7 mouse cellular contexts compared by ENCODE assay signal in the genomic region with DNA sequence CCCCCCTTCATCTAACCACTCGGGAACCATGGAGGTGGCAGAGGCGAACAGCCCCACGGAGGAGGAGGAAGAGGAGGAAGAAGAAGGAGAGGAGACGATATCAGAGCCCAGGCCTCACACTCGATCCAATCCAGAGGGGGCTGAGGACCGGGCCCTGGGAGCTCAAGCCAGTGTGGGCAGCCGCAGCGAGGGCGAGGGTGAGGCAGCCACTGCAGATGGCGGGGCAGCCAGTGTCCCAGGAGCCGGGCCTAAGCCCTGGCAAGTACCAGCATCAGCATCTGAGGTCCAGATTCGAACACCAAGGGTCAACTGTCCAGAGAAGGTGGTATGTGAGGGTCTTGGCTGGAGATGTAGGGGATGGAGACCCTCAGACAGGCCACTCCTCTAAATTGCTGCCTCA. TPM values are rescaled to one million over a fixed set of nuclear protein-coding genes. Genes with fewer than 3 reads are reported as not detected.
DNase-seq lines count a peak whose midpoint lies in the region; ATAC-seq and TF ChIP-seq lines count a peak whose summit lies in the region.

No protein-coding gene starts in this region.

- TF ChIP-seq CTCF in lung, embryonic 14.5 days (IDR thresholded peaks at IDR 0.05; ENCODE audit: low read depth), result no peak
- no peak for TF ChIP-seq CTCF in embryonic fibroblast, embryonic 13.5 days (IDR thresholded peaks at IDR 0.05; ENCODE audit: borderline replicate concordance, insufficient read depth, low read length)

- H3K79me2 ChIP-seq in myocyte (ENCODE audit: control insufficient read depth, insufficient read depth), result peaks cover 16% of the 10 kb centered on the region

- peaks cover 7% of the 10 kb centered on the region for H3K4me1 ChIP-seq in lung, embryonic 14.5 days (ENCODE audit: insufficient read depth)
- peaks cover 4% of the 10 kb centered on the region; the same call in 1 of the 2 replicates for H3K4me1 ChIP-seq in embryonic fibroblast, embryonic 13.5 days (ENCODE audit: control insufficient read depth, insufficient read depth, low read length)
- peaks cover 13% of the 10 kb centered on the region for H3K4me1 ChIP-seq in hindbrain, embryonic 15.5 days (replicated peaks)

- peak overlapping the region; percentile 76 for H3K9ac ChIP-seq in lung, embryonic 14.5 days
- no peak overlapping the region for H3K9ac ChIP-seq in hindbrain, embryonic 15.5 days

- peak overlapping the region; percentile 73 for H3ac ChIP-seq in myocyte (ENCODE audit: control insufficient read depth, insufficient read length)

- peaks cover 11% of the 10 kb centered on the region for H3K36me3 ChIP-seq in lung, embryonic 14.5 days (ENCODE audit: insufficient read depth)
- H3K36me3 ChIP-seq in hindbrain, embryonic 15.5 days, result peaks cover 5% of the 10 kb centered on the region; the same call in 1 of the 2 replicates
- H3K36me3 ChIP-seq in myocyte (ENCODE audit: control insufficient read depth, insufficient read depth), result no peaks in the 10 kb centered on the region

- H3K9me3 ChIP-seq in lung, embryonic 14.5 days (ENCODE audit: low read depth, low read length), result no peaks in the 10 kb centered on the region
- no peaks in the 10 kb centered on the region for H3K9me3 ChIP-seq in hindbrain, embryonic 15.5 days

- no peak for TF ChIP-seq POLR2A in embryonic fibroblast, embryonic 13.5 days (IDR thresholded peaks at IDR 0.05; ENCODE audit: low read depth, low read length)
- TF ChIP-seq POLR2A in myocyte (IDR thresholded peaks at IDR 0.05; ENCODE audit: insufficient read length, low read depth), result no peak

- H3K4me2 ChIP-seq in lung, embryonic 14.5 days, result peak overlapping the region; percentile 93
- peak overlapping the region; percentile 86 for H3K4me2 ChIP-seq in hindbrain, embryonic 15.5 days
- peak overlapping the region; percentile 98 for H3K4me2 ChIP-seq in myocyte (ENCODE audit: low read depth)

- WGBS in lung, embryonic 14.5 days, result 85% methylated on average over 12 of the region's 12 CpGs
- WGBS in hindbrain, embryonic 15.5 days, result 87% methylated on average over 12 of the region's 12 CpGs

- peak overlapping the region; percentile 81 for H3K4me3 ChIP-seq in lung, embryonic 14.5 days (ENCODE audit: low read depth, low read length)
- peak overlapping the region; percentile 63 for H3K4me3 ChIP-seq in embryonic fibroblast, embryonic 13.5 days (ENCODE audit: insufficient read depth, low read length)
- H3K4me3 ChIP-seq in hindbrain, embryonic 15.5 days, result peak overlapping the region; percentile 57
- H3K4me3 ChIP-seq in myocyte, result peak overlapping the region; percentile 81

- no peak overlapping the region for H3K27ac ChIP-seq in lung, embryonic 14.5 days (ENCODE audit: low read depth)
- H3K27ac ChIP-seq in embryonic fibroblast, embryonic 13.5 days (ENCODE audit: insufficient read depth, low read length), result no peak overlapping the region
- no peak overlapping the region for H3K27ac ChIP-seq in hindbrain, embryonic 15.5 days (replicated peaks)

- H3K27me3 ChIP-seq in lung, embryonic 14.5 days (ENCODE audit: insufficient read depth, low read length), result no peaks in the 10 kb centered on the region
- H3K27me3 ChIP-seq in hindbrain, embryonic 15.5 days, result no peaks in the 10 kb centered on the region
- no peaks in the 10 kb centered on the region for H3K27me3 ChIP-seq in myocyte (ENCODE audit: control insufficient read depth, insufficient read depth, insufficient read length)

- DNase-seq in lung, embryonic 14.5 days, result no peak
- no peak for DNase-seq in lung, adult 18-20 months
- no peak for DNase-seq in embryo, embryonic 11 days
- DNase-seq in T-cell, adult 2 months (ENCODE audit: low spot score), result no peak

- no peak for ATAC-seq in lung, embryonic 14.5 days (ENCODE audit: insufficient read depth)
- ATAC-seq in hindbrain, embryonic 15.5 days (ENCODE audit: low FRiP score, low read depth), result no peak

TF ChIP-seq in myocyte, 11 proteins besides CTCF, POLR2A, EP300 and RAD21:
- TF ChIP-seq REST (IDR thresholded peaks at IDR 0.05; ENCODE audit: insufficient read depth, insufficient read length) (no peak), SRF (IDR thresholded peaks at IDR 0.05; ENCODE audit: control insufficient read depth, insufficient read length, low read depth) (no peak), E2F4 (IDR thresholded peaks at IDR 0.05; ENCODE audit: insufficient read depth) (no peak), TCF3 (IDR thresholded peaks at IDR 0.05; ENCODE audit: insufficient read length, low read depth) (no peak), MAX (IDR thresholded peaks at IDR 0.05; ENCODE audit: low read depth) (no peak), MYOG (IDR thresholded peaks at IDR 0.05; ENCODE audit: control insufficient read depth in 1 of 3, insufficient read depth in 1 of 3, insufficient read length in 2 of 3, low read depth in 2 of 3) (no peak), MYOD1 (IDR thresholded peaks at IDR 0.05; ENCODE audit: control insufficient read depth in 1 of 3, insufficient read length in 2 of 3, low read depth in 2 of 3) (no peak), CEBPB (IDR thresholded peaks at IDR 0.05; ENCODE audit: insufficient read depth, poor library complexity, severe bottlenecking) (no peak), USF1 (IDR thresholded peaks at IDR 0.05; ENCODE audit: low read depth) (no peak), TCF12 (IDR thresholded peaks at IDR 0.05; ENCODE audit: insufficient read depth, poor library complexity, severe bottlenecking) (no peak), POLR2AphosphoS2 (IDR thresholded peaks at IDR 0.05; ENCODE audit: insufficient read length, low read depth) (no peak)

RNA-seq across cellular contexts. Expression of gene Babam1, which starts 1.0 kb away (rescaled TPM):
- polyA plus RNA-seq in lung, embryonic 14.5 days (2014; fragmentation: Nextera tagmentation; extraction: Ambion mirVana), result 108 and 114 TPM in 2 replicates
- 84.5 and 91.6 TPM in 2 replicates for polyA plus RNA-seq in embryonic fibroblast, embryonic 13.5 days (2011; ENCODE audit: insufficient read length, low read depth, missing spikeins)
- polyA plus RNA-seq in hindbrain, embryonic 15.5 days (2015; fragmentation: Nextera tagmentation; extraction: Ambion mirVana), result 96.4 and 99.4 TPM in 2 replicates
- 108 TPM for polyA plus RNA-seq in myocyte (2012; fragmentation: generic; extraction: Trizol)

RNA-seq across cellular contexts. Expression of gene Ushbp1, which starts 2.1 kb away (rescaled TPM):
- polyA plus RNA-seq in lung, embryonic 14.5 days (2014; fragmentation: Nextera tagmentation; extraction: Ambion mirVana), result 20.5 and 20.6 TPM in 2 replicates
- not detected in 2 replicates for polyA plus RNA-seq in embryonic fibroblast, embryonic 13.5 days (2011; ENCODE audit: insufficient read length, low read depth, missing spikeins)
- 7.6 and 7.7 TPM in 2 replicates for polyA plus RNA-seq in hindbrain, embryonic 15.5 days (2015; fragmentation: Nextera tagmentation; extraction: Ambion mirVana)
- polyA plus RNA-seq in myocyte (2012; fragmentation: generic; extraction: Trizol), result 0.02 TPM

RNA-seq across cellular contexts. Expression of gene Ankle1, which starts 8.1 kb away (rescaled TPM):
- polyA plus RNA-seq in lung, embryonic 14.5 days (2014; fragmentation: Nextera tagmentation; extraction: Ambion mirVana), result 32.2 and 38.0 TPM in 2 replicates
- 3.9 and 5.7 TPM in 2 replicates for polyA plus RNA-seq in embryonic fibroblast, embryonic 13.5 days (2011; ENCODE audit: insufficient read length, low read depth, missing spikeins)
- 11.0 and 11.3 TPM in 2 replicates for polyA plus RNA-seq in hindbrain, embryonic 15.5 days (2015; fragmentation: Nextera tagmentation; extraction: Ambion mirVana)
- polyA plus RNA-seq in myocyte (2012; fragmentation: generic; extraction: Trizol), result 1.3 TPM

RNA-seq across cellular contexts. Expression of gene Nr2f6, which starts 15.9 kb away (rescaled TPM):
- 94.7 and 102 TPM in 2 replicates for polyA plus RNA-seq in lung, embryonic 14.5 days (2014; fragmentation: Nextera tagmentation; extraction: Ambion mirVana)
- polyA plus RNA-seq in embryonic fibroblast, embryonic 13.5 days (2011; ENCODE audit: insufficient read length, low read depth, missing spikeins), result 40.8 and 48.9 TPM in 2 replicates
- polyA plus RNA-seq in hindbrain, embryonic 15.5 days (2015; fragmentation: Nextera tagmentation; extraction: Ambion mirVana), result 29.3 and 31.4 TPM in 2 replicates
- polyA plus RNA-seq in myocyte (2012; fragmentation: generic; extraction: Trizol), result 62.3 TPM

RNA-seq across cellular contexts. Expression of gene Ocel1, which starts 26.6 kb away (rescaled TPM):
- polyA plus RNA-seq in lung, embryonic 14.5 days (2014; fragmentation: Nextera tagmentation; extraction: Ambion mirVana), result 4.0 and 5.0 TPM in 2 replicates
- 2.3 and 3.2 TPM in 2 replicates for polyA plus RNA-seq in embryonic fibroblast, embryonic 13.5 days (2011; ENCODE audit: insufficient read length, low read depth, missing spikeins)
- 6.6 and 7.4 TPM in 2 replicates for polyA plus RNA-seq in hindbrain, embryonic 15.5 days (2015; fragmentation: Nextera tagmentation; extraction: Ambion mirVana)
- 15.2 TPM for polyA plus RNA-seq in myocyte (2012; fragmentation: generic; extraction: Trizol)
